Mouse (Mus musculus) myocyte (in vitro differentiated cells): ENCODE results near the gene Wdr6. TPM values are rescaled to one million over a fixed set of nuclear protein-coding genes. Genes with fewer than 3 reads are reported as not detected.
"Not testable (repeated sequence)": the region's sequence is repeated elsewhere in the genome, so short reads cannot be mapped to it uniquely, and the experiment has no call there.

Source experiments
- H3K27me3 ChIP-seq: one replicate; pipeline ENCODE4 v1.6.1; 2011; ENCODE audit not compliant: control insufficient read depth, insufficient read depth, insufficient read length
- H3K36me3 ChIP-seq: one replicate; pipeline ENCODE4 v1.6.1; 2011; ENCODE audit not compliant: control insufficient read depth, insufficient read depth
- H3K4me2 ChIP-seq: one replicate; pipeline ENCODE4 v1.6.1; 2011; ENCODE audit warnings: low read depth, control low read depth
- H3K4me3 ChIP-seq: one replicate; pipeline ENCODE4 v1.5.1; 2011; ENCODE audit warnings: mild to moderate bottlenecking, control low read depth, moderate library complexity
- H3K79me2 ChIP-seq: one replicate; pipeline ENCODE4 v1.6.1; 2011; ENCODE audit not compliant: control insufficient read depth, insufficient read depth
- H3ac ChIP-seq: one replicate; pipeline ENCODE4 v1.6.1; 2011; ENCODE audit not compliant: control insufficient read depth, insufficient read length
- CEBPB ChIP-seq: IDR thresholded peaks from 2 replicates; pipeline ENCODE4 v1.6.1; 2011; ENCODE audit warnings: mild to moderate bottlenecking, moderate library complexity; ENCODE audit not compliant: poor library complexity, insufficient read depth, severe bottlenecking
- E2F4 ChIP-seq: IDR thresholded peaks from one replicate; pipeline ENCODE4 v1.6.1; 2011; ENCODE audit warnings: mild to moderate bottlenecking, control low read depth, moderate library complexity; ENCODE audit not compliant: insufficient read depth
- MAX ChIP-seq: IDR thresholded peaks from one replicate; pipeline ENCODE4 v1.6.1; 2011; ENCODE audit warnings: low read depth, mild to moderate bottlenecking, control low read depth
- MYOD1 ChIP-seq, 3 experiments: IDR thresholded peaks; one replicate each; pipeline ENCODE4 v1.6.1; 2011; ENCODE audit warnings: control low read depth in 2 of 3, low read depth in 2 of 3, mild to moderate bottlenecking in 2 of 3, moderate library complexity in 1 of 3; ENCODE audit not compliant: insufficient read length in 2 of 3, control insufficient read depth in 1 of 3
- MYOG ChIP-seq, 3 experiments: IDR thresholded peaks; one replicate each; pipeline ENCODE4 v1.6.1; 2011; ENCODE audit warnings: control low read depth in 2 of 3, low read depth in 2 of 3, mild to moderate bottlenecking in 2 of 3; ENCODE audit not compliant: insufficient read length in 2 of 3, control insufficient read depth in 1 of 3, insufficient read depth in 1 of 3
- POLR2A ChIP-seq: IDR thresholded peaks from one replicate; pipeline ENCODE4 v1.6.1; 2011; ENCODE audit warnings: low read depth, mild to moderate bottlenecking, control low read depth, moderate library complexity; ENCODE audit not compliant: insufficient read length
- POLR2AphosphoS2 ChIP-seq: IDR thresholded peaks from one replicate; pipeline ENCODE4 v1.6.1; 2011; ENCODE audit warnings: low read depth, control low read depth; ENCODE audit not compliant: insufficient read length
- REST ChIP-seq: IDR thresholded peaks from one replicate; pipeline ENCODE4 v1.6.1; 2011; ENCODE audit warnings: mild to moderate bottlenecking, control low read depth, moderate library complexity; ENCODE audit not compliant: insufficient read depth, insufficient read length
- SRF ChIP-seq: IDR thresholded peaks from one replicate; pipeline ENCODE4 v1.6.1; 2011; ENCODE audit warnings: low read depth; ENCODE audit not compliant: control insufficient read depth, insufficient read length
- TCF12 ChIP-seq: IDR thresholded peaks from one replicate; pipeline ENCODE4 v1.6.1; 2011; ENCODE audit warnings: mild to moderate bottlenecking, control low read depth; ENCODE audit not compliant: poor library complexity, insufficient read depth, severe bottlenecking
- TCF3 ChIP-seq: IDR thresholded peaks from one replicate; pipeline ENCODE4 v1.6.1; 2011; ENCODE audit warnings: low read depth, control low read depth; ENCODE audit not compliant: insufficient read length
- USF1 ChIP-seq: IDR thresholded peaks from one replicate; pipeline ENCODE4 v1.6.1; 2011; ENCODE audit warnings: low read depth, mild to moderate bottlenecking, control low read depth, moderate library complexity
- polyA plus RNA-seq: library from polyadenylated mRNA; unstranded; fragments of >200 nt; fragmentation: generic; extraction: Trizol; gene quantifications from one replicate; pipeline ENCODE4 v1.2.1, GENCODE M21; 2012; ENCODE audit warnings: missing spikeins

Wdr6 gene
- polyA plus RNA-seq, 1 experiment = 21.9 TPM

DNA sequence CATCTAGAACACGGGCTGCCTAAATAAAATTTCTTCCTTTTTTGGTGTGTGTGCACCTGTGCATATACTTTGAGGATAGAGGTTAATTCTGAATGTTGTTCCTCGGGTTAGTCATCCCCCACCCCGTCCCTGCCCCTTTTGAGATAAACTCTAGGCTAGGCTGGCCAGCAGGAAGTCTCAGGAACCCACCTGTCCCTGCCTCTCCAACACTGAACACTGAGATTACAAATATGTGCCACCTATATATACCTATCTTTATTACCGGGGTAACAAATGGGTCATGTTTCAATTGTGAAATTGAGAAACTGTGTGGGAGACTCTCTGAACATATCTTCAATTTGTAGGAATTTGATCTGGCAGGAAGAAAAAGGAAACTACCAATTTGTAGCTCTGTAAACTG is 30.4 kb upstream of the Wdr6 start:
- Histone ChIP-seq H3K4me3 (no peak overlapping the region), H3K27me3 (no peaks in the 10 kb centered on the region), H3K79me2 (no peaks in the 10 kb centered on the region), H3ac (no peak overlapping the region), H3K4me2 (no peak overlapping the region), H3K36me3 (peaks cover 84% of the 10 kb centered on the region)
- no peak for TF ChIP-seq TCF3

DNA sequence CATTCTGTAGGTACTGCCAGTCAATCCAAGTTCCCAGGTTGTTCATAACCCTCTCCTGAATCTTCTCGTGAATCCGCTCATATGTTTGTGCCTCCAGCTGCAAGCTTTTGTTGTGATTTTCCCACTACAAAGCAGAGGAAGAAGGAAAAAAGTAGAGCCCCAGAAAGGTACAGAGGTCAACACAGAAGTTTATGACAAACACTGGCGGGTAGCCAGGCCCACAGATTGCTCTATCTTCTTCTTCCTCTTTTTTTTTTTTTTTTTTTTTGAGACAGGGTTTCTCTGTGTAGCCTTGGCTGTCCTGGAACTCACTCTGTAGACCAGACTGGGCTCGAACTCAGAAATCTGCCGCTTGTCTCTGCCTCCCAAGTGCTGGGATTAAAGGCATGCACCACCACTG is 29.4 kb upstream of the Wdr6 start:
- not testable (repeated sequence) for H3K79me2 ChIP-seq, H3K27me3 ChIP-seq, H3ac ChIP-seq, H3K4me3 ChIP-seq, H3K4me2 ChIP-seq
- peaks cover 83% of the 10 kb centered on the region for H3K36me3 ChIP-seq

GRCm38 (mm10) chr9:108601986-108602385 is 23.4 kb upstream of the Wdr6 start:
- H3ac ChIP-seq = no peak overlapping the region
- no peak overlapping the region for H3K4me2 ChIP-seq
- TF ChIP-seq TCF3 (no peak), E2F4 (no peak), MYOD1 (IDR thresholded peaks at IDR 0.05; ENCODE audit: control insufficient read depth in 1 of 3, insufficient read length in 2 of 3, low read depth in 2 of 3) (no peak), TCF12 (no peak), MYOG (IDR thresholded peaks at IDR 0.05; ENCODE audit: control insufficient read depth in 1 of 3, insufficient read depth in 1 of 3, insufficient read length in 2 of 3, low read depth in 2 of 3) (no peak), POLR2AphosphoS2 (no peak), USF1 (no peak), CEBPB (no peak), MAX (no peak), REST (no peak), SRF (no peak), POLR2A (no peak)
- H3K4me3 ChIP-seq = no peak overlapping the region
- no peaks in the 10 kb centered on the region for H3K27me3 ChIP-seq
- H3K79me2 ChIP-seq = no peaks in the 10 kb centered on the region
- peaks cover 40% of the 10 kb centered on the region for H3K36me3 ChIP-seq

GRCm38 (mm10) chr9:108600011-108600410 is 21.5 kb upstream of the Wdr6 start:
- no peak overlapping the region for H3K4me3 ChIP-seq

DNA sequence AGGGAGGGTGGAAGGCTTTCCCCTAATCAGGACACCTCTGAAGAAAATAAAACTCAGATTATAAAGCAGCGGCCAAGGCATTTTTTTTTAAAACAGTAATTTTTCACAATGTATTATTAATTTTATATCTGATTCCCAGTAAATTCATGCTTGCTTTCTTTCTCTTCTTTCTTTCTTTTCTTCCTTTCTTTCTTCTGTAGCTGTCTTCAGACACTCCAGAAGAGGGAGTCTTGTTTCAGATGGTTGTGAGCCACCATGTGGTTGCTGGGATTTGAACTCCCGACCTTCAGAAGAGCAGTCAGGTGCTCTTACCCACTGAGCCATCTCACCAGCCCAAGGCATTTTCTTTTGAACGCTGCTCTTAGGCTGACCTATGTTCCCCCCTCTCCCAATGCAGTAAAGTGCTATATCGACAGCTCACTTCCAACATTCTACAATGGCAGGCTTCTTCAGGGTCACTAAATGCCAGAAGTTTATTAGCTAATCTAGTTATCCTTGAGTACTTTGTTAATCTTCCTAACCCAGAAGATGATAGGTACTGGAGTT is 20.6 kb upstream of the Wdr6 start:
- no peaks in the 10 kb centered on the region for H3K79me2 ChIP-seq
- no peak overlapping the region for H3K4me2 ChIP-seq
- TF ChIP-seq POLR2AphosphoS2 = no peak
- no peak for TF ChIP-seq CEBPB
- no peak for TF ChIP-seq REST

More at GRCm38 (mm10) chr9:108600011-108600410, 21.5 kb upstream of the Wdr6 start:
- Histone ChIP-seq H3K27me3 (no peaks in the 10 kb centered on the region), H3K36me3 (peaks cover 24% of the 10 kb centered on the region), H3K4me2 (no peak overlapping the region), H3K79me2 (no peaks in the 10 kb centered on the region), H3ac (no peak overlapping the region)
- TF ChIP-seq REST (no peak), USF1 (no peak), MYOG (IDR thresholded peaks at IDR 0.05; ENCODE audit: control insufficient read depth in 1 of 3, insufficient read depth in 1 of 3, insufficient read length in 2 of 3, low read depth in 2 of 3) (no peak), MAX (no peak), MYOD1 (IDR thresholded peaks at IDR 0.05; ENCODE audit: control insufficient read depth in 1 of 3, insufficient read length in 2 of 3, low read depth in 2 of 3) (no peak), TCF3 (no peak), POLR2A (no peak), SRF (no peak), CEBPB (no peak), TCF12 (no peak), POLR2AphosphoS2 (no peak), E2F4 (no peak)

More for the DNA sequence above, 20.6 kb upstream of the Wdr6 start:
- H3K27me3 ChIP-seq = no peaks in the 10 kb centered on the region
- H3K4me3 ChIP-seq = no peak overlapping the region
- H3ac ChIP-seq = no peak overlapping the region
- peaks cover 18% of the 10 kb centered on the region for H3K36me3 ChIP-seq
